Mouse (Mus musculus): ENCODE results near the gene Tagap. TPM values are rescaled to one million over a fixed set of nuclear protein-coding genes. Genes with fewer than 3 reads are reported as not detected.
"Not testable (repeated sequence)": the region's sequence is repeated elsewhere in the genome, so short reads cannot be mapped to it uniquely, and the experiment has no call there.

Tagap gene
- total RNA-seq, 1 experiment: 2.7 TPM

GRCm38 (mm10) chr17:7968490-7968889 lies 42.7 kb downstream of the Tagap start:
- H3K4me3 ChIP-seq (ENCODE audit: insufficient read depth in 1 of 2, low read depth in 1 of 2, low read length in 2 of 2, poor library complexity in 1 of 2, severe bottlenecking in 1 of 2); in situ Hi-C loops (cut with MboI; ENCODE audit: low sequenced_read_pairs in 2 of 2, unreplicated experiment in 2 of 2); H3K4me1 ChIP-seq (ENCODE audit: control insufficient read depth in 2 of 2, insufficient read depth in 2 of 2, low read length in 2 of 2, poor library complexity in 1 of 2); H3K9me3 ChIP-seq (ENCODE audit: control insufficient read depth, insufficient read depth, low read depth, low read length); H3K27ac ChIP-seq (ENCODE audit: insufficient read depth, low read depth, low read length, poor library complexity, severe bottlenecking); H3K9ac ChIP-seq (ENCODE audit: insufficient read depth, low read depth, low read length, poor library complexity, severe bottlenecking); H3K36me3 ChIP-seq (ENCODE audit: control insufficient read depth, insufficient read depth, low read length, poor library complexity, severe bottlenecking); DNase-seq (ENCODE audit: low read depth, low spot score): not testable (repeated sequence)

- H3K9me3 ChIP-seq (ENCODE audit: control insufficient read depth, insufficient read depth, low read depth, low read length); H3K9ac ChIP-seq (ENCODE audit: insufficient read depth, low read depth, low read length, poor library complexity, severe bottlenecking); H3K36me3 ChIP-seq (ENCODE audit: control insufficient read depth, insufficient read depth, low read length, poor library complexity, severe bottlenecking); H3K4me1 ChIP-seq (ENCODE audit: control insufficient read depth in 2 of 2, insufficient read depth in 2 of 2, low read length in 2 of 2, poor library complexity in 1 of 2); in situ Hi-C loops (cut with MboI; ENCODE audit: low sequenced_read_pairs in 2 of 2, unreplicated experiment in 2 of 2); DNase-seq (ENCODE audit: low read depth, low spot score); H3K27ac ChIP-seq (ENCODE audit: insufficient read depth, low read depth, low read length, poor library complexity, severe bottlenecking); H3K4me3 ChIP-seq (ENCODE audit: insufficient read depth in 1 of 2, low read depth in 1 of 2, low read length in 2 of 2, poor library complexity in 1 of 2, severe bottlenecking in 1 of 2): not testable (repeated sequence)
Observed at GRCm38 (mm10) chr17:7969782-7970181, 44.0 kb downstream of the Tagap start.

GRCm38 (mm10) chr17:7983484-7983883 lies 57.7 kb downstream of the Tagap start:
- DNase-seq (ENCODE audit: low read depth, low spot score); H3K27ac ChIP-seq (ENCODE audit: insufficient read depth, low read depth, low read length, poor library complexity, severe bottlenecking); H3K9ac ChIP-seq (ENCODE audit: insufficient read depth, low read depth, low read length, poor library complexity, severe bottlenecking); H3K4me1 ChIP-seq (ENCODE audit: control insufficient read depth in 2 of 2, insufficient read depth in 2 of 2, low read length in 2 of 2, poor library complexity in 1 of 2); H3K36me3 ChIP-seq (ENCODE audit: control insufficient read depth, insufficient read depth, low read length, poor library complexity, severe bottlenecking); H3K9me3 ChIP-seq (ENCODE audit: control insufficient read depth, insufficient read depth, low read depth, low read length); in situ Hi-C loops (cut with MboI; ENCODE audit: low sequenced_read_pairs in 2 of 2, unreplicated experiment in 2 of 2); H3K4me3 ChIP-seq (ENCODE audit: insufficient read depth in 1 of 2, low read depth in 1 of 2, low read length in 2 of 2, poor library complexity in 1 of 2, severe bottlenecking in 1 of 2): not testable (repeated sequence)

Other genes with a start within 250 kb of the Tagap start
- 1.3 and 2.7 TPM in 2 replicates for gene Fndc1, start 98.7 kb upstream of the Tagap start, total RNA-seq (2012; rRNA removed)
- gene Rsph3a, start 19.6 kb downstream of the Tagap start, total RNA-seq (2012; rRNA removed): 3.6 and 4.8 TPM in 2 replicates
- gene Gm49673, start 221.8 kb downstream of the Tagap start, total RNA-seq (2012; rRNA removed): 0.27 TPM in 1 of 2 replicates, not detected in the other
- 24.5 and 41.3 TPM in 2 replicates for gene Rnaset2a, start 222.1 kb downstream of the Tagap start, total RNA-seq (2012; rRNA removed)
- gene Fgfr1op, start 239.5 kb downstream of the Tagap start, total RNA-seq (2012; rRNA removed): 32.8 and 35.0 TPM in 2 replicates

Data from ES-E14 (cell line).